Mouse (Mus musculus) ES-E14 (cell line): Measurements from ENCODE around the gene Gm6657.

Experiments
- CHD2 ChIP-seq: IDR thresholded peaks from 2 replicates; pipeline ENCODE4 v1.6.1; 2014; ENCODE audit warnings: mild to moderate bottlenecking, low read depth, low read length, inconsistent platforms
- ZC3H11A ChIP-seq: IDR thresholded peaks from 2 replicates; pipeline ENCODE4 v1.6.1; 2012; ENCODE audit warnings: low read depth, mild to moderate bottlenecking, inconsistent platforms, low read length, borderline replicate concordance

- TF ChIP-seq ZC3H11A: no peak
- TF ChIP-seq CHD2: no peak
These were observed 12.5 kb downstream of the Gm6657 start for GRCm38 (mm10) chr12:78206571-78206960.
